Mouse (Mus musculus) bone marrow macrophage, adult 2 months (primary cell): Measurements from ENCODE around the gene Lemd2.

Experiments
- CTCF ChIP-seq: IDR thresholded peaks from 2 replicates; pipeline ENCODE4 v1.5.1; 2012; ENCODE audit warnings: low read depth, mild to moderate bottlenecking, low read length, moderate library complexity
- POLR2A ChIP-seq: IDR thresholded peaks from 2 replicates; pipeline ENCODE4 v1.6.1; 2012; ENCODE audit warnings: mild to moderate bottlenecking, low read depth, low read length, borderline replicate concordance

DNA sequence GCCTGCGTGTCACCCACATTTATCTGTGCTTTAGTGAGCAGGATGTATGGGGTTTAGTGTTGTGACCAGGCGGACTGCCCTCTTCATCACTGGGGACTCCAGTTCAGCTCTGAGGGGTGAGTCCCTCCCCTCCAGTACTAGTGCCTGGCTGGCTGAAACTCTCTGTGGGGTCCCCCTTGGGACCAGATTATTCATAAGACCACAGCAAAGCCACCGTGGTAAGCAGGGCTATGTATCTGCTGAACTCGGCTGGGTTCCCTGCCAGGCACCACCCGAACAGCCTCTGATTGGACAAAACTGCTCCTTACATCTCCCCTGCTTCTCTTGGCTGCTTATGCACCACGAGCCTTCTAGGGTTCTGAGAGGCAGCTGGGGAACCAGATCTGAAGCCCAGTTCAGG is 14.6 kb upstream of the Lemd2 start:
- TF ChIP-seq POLR2A = no peak
- TF ChIP-seq CTCF = no peak
